Mouse (Mus musculus) forebrain, embryonic 11.5 days (tissue): ENCODE data around the gene Syne3. TPM values are rescaled to one million over a fixed set of nuclear protein-coding genes. Genes with fewer than 3 reads are reported as not detected.
A peak's percentile ranks its signal among the peaks of the same experiment; 100 is the strongest.

ENCODE experiments used
- ATAC-seq: fragments of 200-750 bp; cut with Nextera tagmentation; replicated peaks from 2 replicates; pipeline ENCODE4 v1.8.0; 2017; ENCODE audit warnings: moderate TSS enrichment; ENCODE audit not compliant: low FRiP score
- DNase-seq: peaks from one replicate; pipeline ENCODE4 v3.0.0-alpha.2; 2017; ENCODE audit warnings: low spot score
- H3K27ac ChIP-seq: fragments of 300-500 bp; sonication (generic); 2 replicates; pipeline ENCODE4 v1.5.1; 2014; ENCODE audit warnings: low read depth, low read length
- H3K27me3 ChIP-seq: fragments of 300-500 bp; sonication (generic); 2 replicates; pipeline ENCODE4 v1.6.1; 2014; ENCODE audit warnings: mild to moderate bottlenecking, low read length, mixed read lengths; ENCODE audit not compliant: control insufficient read depth, insufficient read depth
- H3K36me3 ChIP-seq: fragments of 300-500 bp; sonication (generic); 2 replicates; pipeline ENCODE4 v1.6.1; 2014; ENCODE audit warnings: mild to moderate bottlenecking, low read length, moderate library complexity, mixed read lengths; ENCODE audit not compliant: control insufficient read depth, insufficient read depth
- H3K4me1 ChIP-seq: fragments of 300-500 bp; sonication (generic); replicated peaks from 2 replicates; pipeline ENCODE4 v1.6.1; 2014; ENCODE audit warnings: low read length, mixed read lengths; ENCODE audit not compliant: control insufficient read depth, insufficient read depth
- H3K4me2 ChIP-seq: fragments of 300-500 bp; sonication (generic); 2 replicates; pipeline ENCODE4 v1.6.1; 2014; ENCODE audit warnings: low read depth, mild to moderate bottlenecking, low read length, moderate library complexity, mixed read lengths; ENCODE audit not compliant: severe bottlenecking
- H3K4me3 ChIP-seq: fragments of 300-500 bp; sonication (generic); 2 replicates; pipeline ENCODE4 v1.5.1; 2014; ENCODE audit warnings: low read depth, low read length
- H3K9ac ChIP-seq: fragments of 300-500 bp; sonication (generic); 2 replicates; pipeline ENCODE4 v1.6.1; 2014; ENCODE audit warnings: low read length
- H3K9me3 ChIP-seq: fragments of 300-500 bp; sonication (generic); 2 replicates; pipeline ENCODE4 v1.6.1; 2016; ENCODE audit warnings: low read length, mixed read lengths; ENCODE audit not compliant: control insufficient read depth
- WGBS: fragments of 180-500 bp; shearing (Covaris S2); extraction: QIAGEN DNeasy Blood & Tissue Kit; methylation state at CpG from one replicate; pipeline ENCODE4 v1.1.7; 2014; 5-methylcytosine and 5-hydroxymethylcytosine counted together
- polyA plus RNA-seq: library from polyadenylated mRNA; unstranded; fragments of >200 nt; fragmentation: Nextera tagmentation; extraction: Ambion mirVana; gene quantifications from 2 replicates; pipeline ENCODE4 v1.2.1, GENCODE M21; 2014

Gene Syne3
- polyA plus RNA-seq, 1 experiment from 2014 or later: 0.20 TPM

- peak overlapping the region; percentile 51; the same call in 1 of the 2 replicates for H3K4me3 ChIP-seq
- peaks cover 17% of the 10 kb centered on the region for H3K27me3 ChIP-seq
- DNase-seq (peak; percentile 60), ATAC-seq (peak; percentile 44; the same call in 1 of the 2 replicates)
- H3K4me1 ChIP-seq: peaks cover 8% of the 10 kb centered on the region; the same call in 1 of the 2 replicates
- H3K27ac ChIP-seq: no peak overlapping the region
- no peaks in the 10 kb centered on the region; the same call in 1 of the 2 replicates for H3K9me3 ChIP-seq
- no peak overlapping the region for H3K9ac ChIP-seq
- peak overlapping the region; percentile 98; the same call in 1 of the 2 replicates for H3K4me2 ChIP-seq
- 2% methylated on average over 13 of the region's 13 CpGs for WGBS
- no peaks in the 10 kb centered on the region for H3K36me3 ChIP-seq
Observed at GRCm38 (mm10) chr12:105008752-105009178, 844 bp downstream of the Syne3 start.

GRCm38 (mm10) chr12:105008150-105008549, 1.5 kb downstream of the Syne3 start:
- no peaks in the 10 kb centered on the region for H3K36me3 ChIP-seq

GRCm38 (mm10) chr12:105005715-105005972, 4.0 kb downstream of the Syne3 start:
- H3K4me3 ChIP-seq: no peak overlapping the region
- H3K9ac ChIP-seq: no peak overlapping the region
- WGBS: 87% methylated on average over 2 of the region's 2 CpGs
- H3K9me3 ChIP-seq: no peaks in the 10 kb centered on the region
- no peak overlapping the region for H3K4me2 ChIP-seq
- H3K27me3 ChIP-seq: peaks cover 17% of the 10 kb centered on the region
- peaks cover 14% of the 10 kb centered on the region; the same call in 1 of the 2 replicates for H3K4me1 ChIP-seq
- H3K36me3 ChIP-seq: no peaks in the 10 kb centered on the region
- no peak for ATAC-seq
- no peak overlapping the region for H3K27ac ChIP-seq
- no peak for DNase-seq

More at GRCm38 (mm10) chr12:105008150-105008549, 1.5 kb downstream of the Syne3 start:
- no peak overlapping the region for H3K4me3 ChIP-seq
- no peak overlapping the region for H3K4me2 ChIP-seq
- H3K27me3 ChIP-seq: peaks cover 17% of the 10 kb centered on the region
- H3K9me3 ChIP-seq: no peaks in the 10 kb centered on the region; the same call in 1 of the 2 replicates
- H3K27ac ChIP-seq: no peak overlapping the region
- H3K4me1 ChIP-seq: peaks cover 11% of the 10 kb centered on the region; the same call in 1 of the 2 replicates
- ATAC-seq (no peak), DNase-seq (no peak)
- WGBS: 61% methylated on average over 2 of the region's 2 CpGs
- no peak overlapping the region for H3K9ac ChIP-seq

GRCm38 (mm10) chr12:105004956-105005714, 4.5 kb downstream of the Syne3 start:
- peaks cover 14% of the 10 kb centered on the region; the same call in 1 of the 2 replicates for H3K4me1 ChIP-seq
- no peak overlapping the region for H3K4me2 ChIP-seq
- H3K36me3 ChIP-seq: no peaks in the 10 kb centered on the region
- H3K9me3 ChIP-seq: no peaks in the 10 kb centered on the region
- no peak overlapping the region for H3K27ac ChIP-seq
- H3K4me3 ChIP-seq: no peak overlapping the region
- DNase-seq (no peak), ATAC-seq (no peak)
- peaks cover 14% of the 10 kb centered on the region for H3K27me3 ChIP-seq
- H3K9ac ChIP-seq: no peak overlapping the region
- 85% methylated on average over 22 of the region's 22 CpGs for WGBS

- ATAC-seq (no peak), DNase-seq (no peak)
- Histone ChIP-seq H3K9me3 (no peaks in the 10 kb centered on the region), H3K4me2 (no peak overlapping the region), H3K4me1 (peaks cover 9% of the 10 kb centered on the region; the same call in 1 of the 2 replicates), H3K27me3 (peaks cover 7% of the 10 kb centered on the region), H3K27ac (no peak overlapping the region), H3K4me3 (no peak overlapping the region), H3K36me3 (no peaks in the 10 kb centered on the region), H3K9ac (no peak overlapping the region)
- WGBS: 92% methylated on average over 3 of the region's 3 CpGs
Observed at GRCm38 (mm10) chr12:105003715-105004114, 5.9 kb downstream of the Syne3 start.

GRCm38 (mm10) chr12:105003158-105003557, 6.5 kb downstream of the Syne3 start:
- Histone ChIP-seq H3K4me2 (no peak overlapping the region), H3K4me3 (no peak overlapping the region), H3K9me3 (no peaks in the 10 kb centered on the region), H3K9ac (no peak overlapping the region), H3K27ac (no peak overlapping the region), H3K36me3 (no peaks in the 10 kb centered on the region), H3K27me3 (peaks cover 1% of the 10 kb centered on the region; the same call in 1 of the 2 replicates), H3K4me1 (peaks cover 6% of the 10 kb centered on the region; the same call in 1 of the 2 replicates)
- DNase-seq: no peak
- ATAC-seq: no peak
- 58% methylated on average over 9 of the region's 9 CpGs for WGBS

- no peaks in the 10 kb centered on the region for H3K9me3 ChIP-seq
- no peak overlapping the region for H3K4me3 ChIP-seq
- DNase-seq (no peak), ATAC-seq (peak; percentile 33; the same call in 1 of the 2 replicates)
- H3K9ac ChIP-seq: no peak overlapping the region
- H3K27me3 ChIP-seq: no peaks in the 10 kb centered on the region
- no peaks in the 10 kb centered on the region for H3K36me3 ChIP-seq
- peaks cover 6% of the 10 kb centered on the region; the same call in 1 of the 2 replicates for H3K4me1 ChIP-seq
- no peak overlapping the region for H3K4me2 ChIP-seq
- 70% methylated on average over 10 of the region's 10 CpGs for WGBS
- no peak overlapping the region for H3K27ac ChIP-seq
Observed at GRCm38 (mm10) chr12:105002340-105003132, 7.1 kb downstream of the Syne3 start.

GRCm38 (mm10) chr12:105001317-105001716, 8.3 kb downstream of the Syne3 start:
- Histone ChIP-seq H3K36me3 (no peaks in the 10 kb centered on the region), H3K9ac (no peak overlapping the region), H3K27me3 (no peaks in the 10 kb centered on the region), H3K4me1 (peaks cover 6% of the 10 kb centered on the region; the same call in 1 of the 2 replicates), H3K4me2 (no peak overlapping the region), H3K4me3 (no peak overlapping the region), H3K9me3 (no peaks in the 10 kb centered on the region), H3K27ac (no peak overlapping the region)
- WGBS: 85% methylated on average over 9 of the region's 9 CpGs
- DNase-seq (no peak), ATAC-seq (no peak)
